Mouse (Mus musculus) kidney, adult 10 weeks (tissue): ENCODE data around the gene 5430427O19Rik. TPM values are rescaled to one million over a fixed set of nuclear protein-coding genes. Genes with fewer than 3 reads are reported as not detected.

Experiments used
- polyA plus RNA-seq: library from polyadenylated mRNA; stranded (reverse); fragments of 350-450 nt; fragmentation: Illumina TruSeq; extraction: RNeasy Lipid Tissue Mini Kit (QIAGEN cat#74804); gene quantifications from one replicate; pipeline ENCODE4 v1.2.3, GENCODE M21; 2014; ENCODE audit warnings: low read depth, low replicate concordance

Gene 5430427O19Rik
- 0.40 TPM for polyA plus RNA-seq

DNA sequence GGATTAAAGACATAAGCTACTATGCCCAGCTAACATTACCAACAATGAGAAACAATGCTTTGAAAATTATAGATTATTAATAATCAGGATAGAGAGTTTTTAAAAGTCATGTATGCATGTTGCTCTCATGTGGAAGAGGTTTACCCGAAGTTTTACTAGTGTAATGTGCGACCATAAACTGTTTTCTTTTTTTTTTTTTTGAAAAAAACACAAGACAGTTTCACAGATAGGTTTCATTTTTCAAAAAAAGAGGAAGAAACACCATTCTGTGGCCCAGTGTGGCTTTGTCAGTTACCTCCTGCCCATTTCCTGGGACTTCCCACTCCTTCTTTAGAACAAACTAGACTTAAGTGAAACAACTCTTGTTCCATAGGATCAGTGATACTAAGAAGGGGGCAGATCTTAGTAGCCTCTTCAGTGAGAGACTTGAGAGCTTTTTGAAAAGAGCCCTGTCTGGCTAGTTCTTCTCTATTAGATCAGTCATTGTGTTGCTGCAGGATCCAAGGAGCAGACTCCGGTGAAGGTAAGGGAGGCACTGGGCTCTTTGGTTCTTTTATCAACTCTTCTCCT, at the start of gene 5430427O19Rik:
Gene 5430427O19Rik, plus strand, starts transcription at position 441 of the 570 bp plus-strand sequence.

Other genes starting within 250 kb of the 5430427O19Rik start
- 980 TPM for gene Gk, start 93.5 kb upstream of the 5430427O19Rik start, polyA plus RNA-seq
- gene Samt3, start 173.8 kb downstream of the 5430427O19Rik start, polyA plus RNA-seq = not detected